Mouse (Mus musculus): ENCODE data around the gene Siah1a. TPM values are rescaled to one million over a fixed set of nuclear protein-coding genes. Genes with fewer than 3 reads are reported as not detected.

Siah1a gene
- 12.1 and 14.6 TPM in 2 replicates for polyA plus RNA-seq (2012; ENCODE audit: insufficient read depth, insufficient read length, missing spikeins)

DNA sequence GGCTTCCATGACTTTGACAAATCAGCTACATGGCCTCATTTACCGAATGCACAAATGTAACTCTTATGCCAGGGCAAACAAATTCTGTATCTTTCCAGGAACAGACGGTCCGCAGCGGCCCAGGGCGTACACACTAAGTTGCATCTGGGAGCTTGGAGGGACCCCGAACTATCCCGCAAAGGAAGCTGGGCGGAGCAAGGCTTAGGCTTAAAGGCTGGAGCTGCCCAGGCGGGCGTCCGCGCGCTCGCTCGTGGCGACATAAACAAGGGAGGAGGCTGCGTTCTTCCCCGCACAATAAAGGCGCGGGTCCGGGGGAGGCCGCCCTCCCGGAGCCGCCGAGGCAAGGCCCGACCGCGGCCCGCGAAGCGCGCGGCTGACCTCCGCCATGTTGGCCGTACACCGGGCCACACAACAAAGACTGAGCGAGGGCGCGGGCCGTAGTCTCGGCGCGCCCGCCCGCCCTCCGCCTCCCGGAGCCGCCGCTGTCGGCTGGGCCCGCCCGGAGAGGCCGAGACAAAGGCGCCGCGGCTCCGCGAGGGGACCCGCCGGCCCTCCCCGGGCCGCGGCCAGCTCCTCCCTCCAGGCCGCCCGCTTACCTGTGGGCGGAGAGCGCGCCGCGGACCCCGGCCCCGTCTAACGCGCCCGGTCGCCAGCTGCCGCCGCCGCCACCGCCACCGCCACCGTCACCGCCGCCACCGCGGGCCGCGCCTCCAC is at the start of gene Siah1a, which contains the start of gene Gm10638:
Gene Siah1a (minus strand): TSS at position 714 of the 714 bp plus-strand sequence.
Gene Gm10638 (plus strand): TSS at position 479 of the 714 bp plus-strand sequence.
- Histone ChIP-seq H3K27ac (replicated peaks; ENCODE audit: low read depth, low read length) (peak within 1 kb of the TSS; percentile 92), H3K4me1 (ENCODE audit: control insufficient read depth, insufficient read depth, insufficient read length, low read length) (peaks cover 14% of the 10 kb centered on the region), H3K4me3 (ENCODE audit: insufficient read depth, low read depth, low read length) (peak within 1 kb of the TSS; percentile 93)

DNA sequence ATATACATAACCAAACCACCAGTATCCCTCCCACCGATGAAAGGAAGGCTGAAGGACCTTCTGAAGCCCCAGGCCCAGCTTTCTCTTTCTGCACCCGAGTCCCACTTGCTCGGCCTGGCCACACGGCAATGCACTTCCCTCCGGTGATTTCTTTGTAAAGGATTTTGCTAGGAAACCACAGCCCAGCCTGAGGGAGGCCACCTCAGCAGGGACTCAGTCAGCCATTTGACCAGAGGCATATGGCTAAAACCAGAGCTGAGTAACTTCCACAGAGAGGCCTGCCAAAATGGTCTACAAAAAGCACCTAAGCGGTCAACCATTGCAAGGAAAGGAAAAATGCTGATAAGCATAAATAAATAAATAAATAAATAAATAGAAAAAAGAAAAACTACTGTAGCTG is 49.0 kb upstream of the Siah1a start:
- no peak overlapping the region for H3K27ac ChIP-seq (replicated peaks; ENCODE audit: low read depth, low read length)
- H3K4me3 ChIP-seq (ENCODE audit: insufficient read depth, low read depth, low read length), result no peak overlapping the region
- H3K4me1 ChIP-seq (ENCODE audit: control insufficient read depth, insufficient read depth, insufficient read length, low read length), result peaks cover 10% of the 10 kb centered on the region; the same call in 1 of the 2 replicates

DNA sequence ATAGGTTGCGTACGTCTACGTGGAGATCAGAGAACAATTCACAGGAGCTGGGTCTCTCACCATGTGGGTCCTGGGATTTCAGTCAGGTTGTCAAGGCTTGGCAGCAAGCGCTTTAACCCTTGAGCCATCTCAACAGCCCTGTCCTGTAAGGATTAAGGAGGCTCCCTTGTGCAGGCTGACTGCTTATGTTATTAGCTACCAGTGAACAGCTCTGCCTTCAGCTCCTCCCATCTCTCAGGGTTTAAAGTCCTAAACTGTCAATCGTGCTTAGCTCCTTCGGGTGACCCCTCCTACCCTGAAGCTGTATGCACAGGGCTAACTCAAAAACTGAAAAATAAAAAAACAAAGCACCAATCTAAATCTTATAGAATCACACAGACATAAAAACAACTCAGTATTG is 45.8 kb upstream of the Siah1a start:
- Histone ChIP-seq H3K4me1 (ENCODE audit: control insufficient read depth, insufficient read depth, insufficient read length, low read length) (peaks cover 17% of the 10 kb centered on the region), H3K27ac (replicated peaks; ENCODE audit: low read depth, low read length) (no peak overlapping the region), H3K4me3 (ENCODE audit: insufficient read depth, low read depth, low read length) (no peak overlapping the region)

DNA sequence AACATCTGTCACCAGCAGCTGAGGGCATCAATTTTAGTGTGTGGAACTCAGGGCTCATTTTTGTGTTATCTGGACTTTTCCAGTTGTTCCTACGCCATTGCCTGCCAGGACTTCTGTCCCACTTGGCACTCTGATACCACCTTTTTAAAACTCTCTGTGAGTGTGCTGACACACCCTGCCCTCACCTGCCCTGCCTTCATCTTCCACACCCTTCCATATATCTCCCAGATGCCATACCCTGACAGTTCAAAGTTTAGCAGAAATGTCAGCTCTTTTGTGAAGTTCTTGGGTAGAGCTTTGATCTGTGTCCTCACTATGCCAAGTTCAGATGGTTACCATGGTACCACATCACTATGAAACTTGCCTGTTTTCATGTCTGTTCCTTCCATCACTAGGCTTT is 43.8 kb upstream of the Siah1a start:
- Histone ChIP-seq H3K4me1 (ENCODE audit: control insufficient read depth, insufficient read depth, insufficient read length, low read length) (peaks cover 21% of the 10 kb centered on the region), H3K27ac (replicated peaks; ENCODE audit: low read depth, low read length) (peak overlapping the region; percentile 98; the same call in 1 of the 2 replicates), H3K4me3 (ENCODE audit: insufficient read depth, low read depth, low read length) (no peak overlapping the region)

- peak overlapping the region; percentile 98 for H3K27ac ChIP-seq (replicated peaks; ENCODE audit: low read depth, low read length)
- peak overlapping the region; percentile 38 for H3K4me3 ChIP-seq (ENCODE audit: insufficient read depth, low read depth, low read length)
- peaks cover 24% of the 10 kb centered on the region for H3K4me1 ChIP-seq (ENCODE audit: control insufficient read depth, insufficient read depth, insufficient read length, low read length)
Measured at GRCm38 (mm10) chr8:86787891-86788420, 42.2 kb upstream of the Siah1a start.

GRCm38 (mm10) chr8:86786498-86786897 is 40.8 kb upstream of the Siah1a start:
- peaks cover 24% of the 10 kb centered on the region for H3K4me1 ChIP-seq (ENCODE audit: control insufficient read depth, insufficient read depth, insufficient read length, low read length)
- H3K27ac ChIP-seq (replicated peaks; ENCODE audit: low read depth, low read length), result peak overlapping the region; percentile 88
- H3K4me3 ChIP-seq (ENCODE audit: insufficient read depth, low read depth, low read length), result no peak overlapping the region

DNA sequence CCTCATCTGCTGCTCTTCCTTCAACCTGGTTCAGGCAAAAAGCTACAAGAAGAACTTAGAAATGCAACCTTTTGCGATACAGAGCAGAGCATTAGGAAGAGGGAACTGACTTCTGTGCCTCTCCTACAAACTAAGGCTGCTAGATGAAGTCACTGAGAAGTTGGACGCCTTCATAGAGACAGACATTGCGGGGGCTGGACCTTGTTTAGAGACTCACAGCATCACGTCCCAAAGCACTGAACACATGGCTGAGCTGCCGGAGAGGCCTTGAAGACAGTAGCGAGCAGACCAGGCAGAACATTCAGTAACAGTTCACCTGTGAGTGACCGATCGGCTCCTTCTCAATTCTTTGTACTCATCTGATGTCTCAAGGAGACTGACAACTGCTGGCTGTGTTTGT is 35.4 kb upstream of the Siah1a start:
- H3K4me3 ChIP-seq (ENCODE audit: insufficient read depth, low read depth, low read length), result no peak overlapping the region
- H3K27ac ChIP-seq (replicated peaks; ENCODE audit: low read depth, low read length), result no peak overlapping the region
- peaks cover 4% of the 10 kb centered on the region; the same call in 1 of the 2 replicates for H3K4me1 ChIP-seq (ENCODE audit: control insufficient read depth, insufficient read depth, insufficient read length, low read length)

DNA sequence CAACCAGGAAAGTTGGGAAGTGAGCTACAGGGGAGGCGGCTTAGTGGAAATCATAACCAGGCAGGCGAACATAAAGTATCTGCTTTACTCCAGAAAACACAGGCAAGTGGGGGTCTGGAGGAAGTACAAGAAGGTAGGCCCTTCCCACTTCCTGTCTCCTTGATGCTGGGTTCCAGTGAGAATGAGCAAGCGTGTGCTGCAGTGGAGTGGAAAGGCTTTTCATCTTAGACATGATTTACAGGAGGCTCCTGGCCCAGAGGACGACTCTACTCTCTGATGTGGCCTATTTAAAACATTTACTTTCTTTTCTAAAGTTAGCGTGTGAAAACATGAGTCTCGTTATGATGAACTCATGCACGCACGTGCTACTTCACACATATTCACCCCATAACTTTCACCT is 33.5 kb upstream of the Siah1a start:
- H3K27ac ChIP-seq (replicated peaks; ENCODE audit: low read depth, low read length), result no peak overlapping the region
- peaks cover 3% of the 10 kb centered on the region; the same call in 1 of the 2 replicates for H3K4me1 ChIP-seq (ENCODE audit: control insufficient read depth, insufficient read depth, insufficient read length, low read length)
- no peak overlapping the region for H3K4me3 ChIP-seq (ENCODE audit: insufficient read depth, low read depth, low read length)

DNA sequence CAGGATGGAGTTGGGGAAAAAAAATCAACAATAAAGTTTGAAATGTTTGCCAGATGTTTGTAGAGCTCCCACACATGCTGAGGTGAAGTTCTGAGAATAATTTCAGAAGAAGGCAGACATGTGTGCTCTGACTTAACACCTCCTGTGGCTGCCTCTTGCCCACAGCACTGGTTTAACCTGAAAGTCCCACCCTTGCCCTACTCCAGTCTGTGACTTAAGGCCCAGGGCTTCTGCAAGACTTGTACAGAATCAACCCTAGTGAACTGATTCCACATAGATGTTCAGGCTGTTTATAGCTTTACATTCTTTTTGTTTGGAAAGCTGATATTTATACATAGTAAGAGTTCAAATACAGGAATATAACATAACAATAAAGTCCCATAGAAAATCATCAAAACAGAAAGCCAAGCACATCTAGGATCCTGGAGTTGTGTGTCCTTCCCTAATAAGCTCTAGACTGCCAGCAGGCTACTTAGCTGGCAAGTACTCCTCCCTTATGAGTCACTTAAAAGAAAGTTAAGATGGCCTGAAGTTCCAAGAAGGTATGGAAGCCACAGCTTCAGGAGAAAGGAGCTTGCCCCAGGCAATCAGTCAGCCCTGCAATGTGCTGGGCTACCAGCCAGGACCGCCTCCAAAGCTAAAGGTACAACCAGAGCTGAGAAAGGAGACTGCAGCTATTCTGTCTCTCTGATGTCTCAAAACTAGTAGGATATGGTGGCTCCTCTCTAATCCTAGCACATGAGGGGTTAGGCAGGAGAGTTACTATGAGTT is 24.4 kb upstream of the Siah1a start:
- H3K27ac ChIP-seq (replicated peaks; ENCODE audit: low read depth, low read length), result peak overlapping the region; percentile 98
- H3K4me1 ChIP-seq (ENCODE audit: control insufficient read depth, insufficient read depth, insufficient read length, low read length), result peaks cover 16% of the 10 kb centered on the region
- no peak overlapping the region for H3K4me3 ChIP-seq (ENCODE audit: insufficient read depth, low read depth, low read length)

- peaks cover 16% of the 10 kb centered on the region for H3K4me1 ChIP-seq (ENCODE audit: control insufficient read depth, insufficient read depth, insufficient read length, low read length)
- no peak overlapping the region for H3K4me3 ChIP-seq (ENCODE audit: insufficient read depth, low read depth, low read length)
- H3K27ac ChIP-seq (replicated peaks; ENCODE audit: low read depth, low read length), result peak overlapping the region; percentile 98
Measured at GRCm38 (mm10) chr8:86768499-86768898, 22.8 kb upstream of the Siah1a start.

DNA sequence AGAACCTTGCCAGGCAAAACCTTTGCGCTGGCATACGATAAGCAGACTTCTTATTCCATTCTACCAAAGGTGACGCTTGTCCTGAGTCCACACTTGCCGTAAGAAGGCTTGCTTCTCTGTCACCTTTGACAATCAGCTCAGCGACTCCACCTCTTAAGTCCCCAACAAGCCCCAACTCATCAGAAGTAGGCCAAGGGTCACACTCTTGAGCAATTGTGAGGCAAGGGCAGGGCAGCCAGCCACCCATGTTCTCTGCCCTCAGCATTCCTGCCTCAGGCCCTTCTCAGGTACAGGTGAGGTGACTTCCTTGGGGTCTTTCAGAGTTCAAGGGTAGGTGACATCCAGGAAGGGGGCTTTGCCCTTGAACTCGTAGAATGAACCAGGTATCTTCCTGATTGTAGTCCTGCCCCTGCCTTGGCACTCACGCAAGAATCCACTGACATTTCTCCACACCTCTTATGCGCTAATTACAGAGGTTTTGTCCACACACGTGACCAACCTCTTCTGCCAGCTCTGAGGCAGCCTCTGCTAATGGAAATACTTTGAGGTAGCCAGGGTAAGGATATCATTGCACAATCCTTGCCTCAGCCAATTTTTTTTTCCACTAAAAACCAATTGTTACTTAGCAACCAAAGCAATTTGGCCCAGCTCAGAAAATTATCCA is 20.9 kb upstream of the Siah1a start:
- Histone ChIP-seq H3K4me1 (ENCODE audit: control insufficient read depth, insufficient read depth, insufficient read length, low read length) (peaks cover 16% of the 10 kb centered on the region), H3K4me3 (ENCODE audit: insufficient read depth, low read depth, low read length) (no peak overlapping the region), H3K27ac (replicated peaks; ENCODE audit: low read depth, low read length) (peak overlapping the region; percentile 99)

GRCm38 (mm10) chr8:86765669-86766068 is 19.9 kb upstream of the Siah1a start:
- Histone ChIP-seq H3K27ac (replicated peaks; ENCODE audit: low read depth, low read length) (peak overlapping the region; percentile 99), H3K4me1 (ENCODE audit: control insufficient read depth, insufficient read depth, insufficient read length, low read length) (peaks cover 16% of the 10 kb centered on the region), H3K4me3 (ENCODE audit: insufficient read depth, low read depth, low read length) (no peak overlapping the region)

- Histone ChIP-seq H3K4me1 (ENCODE audit: control insufficient read depth, insufficient read depth, insufficient read length, low read length) (peaks cover 16% of the 10 kb centered on the region), H3K4me3 (ENCODE audit: insufficient read depth, low read depth, low read length) (no peak overlapping the region), H3K27ac (replicated peaks; ENCODE audit: low read depth, low read length) (peak overlapping the region; percentile 99)
Measured at GRCm38 (mm10) chr8:86765155-86765554, 19.4 kb upstream of the Siah1a start.

DNA sequence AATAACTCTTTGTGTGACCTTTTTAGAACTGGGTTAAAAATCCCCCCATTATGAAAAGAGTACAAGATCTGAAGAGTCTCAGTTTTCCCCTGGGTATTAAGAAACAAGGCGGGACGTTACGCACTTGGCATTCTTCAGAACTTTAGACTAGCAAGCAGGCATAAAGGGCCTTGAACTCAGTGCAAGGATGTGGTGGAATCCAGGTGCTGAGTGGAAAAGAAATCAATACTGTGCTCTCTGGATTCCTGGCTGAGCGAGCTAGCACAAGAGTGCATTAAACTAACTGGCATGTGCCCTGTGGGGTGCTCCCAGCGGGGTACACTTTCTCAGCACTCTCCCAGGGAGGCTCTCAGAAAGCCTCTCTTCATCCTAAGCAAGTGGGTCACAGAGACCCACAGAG is 17.1 kb upstream of the Siah1a start:
- peaks cover 11% of the 10 kb centered on the region; the same call in 1 of the 2 replicates for H3K4me1 ChIP-seq (ENCODE audit: control insufficient read depth, insufficient read depth, insufficient read length, low read length)
- H3K4me3 ChIP-seq (ENCODE audit: insufficient read depth, low read depth, low read length), result no peak overlapping the region
- no peak overlapping the region for H3K27ac ChIP-seq (replicated peaks; ENCODE audit: low read depth, low read length)

DNA sequence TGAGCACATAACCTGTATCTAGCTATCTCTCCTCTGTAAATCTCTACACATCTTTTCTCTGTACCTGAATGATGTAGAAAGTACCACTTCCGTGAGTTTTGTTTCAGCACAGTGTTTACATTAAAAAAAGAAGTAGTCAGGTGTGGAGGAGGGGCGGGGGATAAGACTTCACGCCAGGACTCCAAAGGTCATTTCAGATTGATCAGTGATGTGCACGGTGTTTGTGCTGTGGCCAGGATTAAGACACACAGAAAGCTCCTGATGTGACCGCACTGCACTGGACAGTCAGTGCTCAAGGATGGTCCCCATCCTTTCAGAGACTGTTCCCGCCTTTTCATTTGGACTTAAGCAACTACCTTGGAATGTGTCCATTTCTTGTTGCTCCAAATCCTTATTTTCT is 15.0 kb upstream of the Siah1a start:
- Histone ChIP-seq H3K27ac (replicated peaks; ENCODE audit: low read depth, low read length) (no peak overlapping the region), H3K4me3 (ENCODE audit: insufficient read depth, low read depth, low read length) (no peak overlapping the region), H3K4me1 (ENCODE audit: control insufficient read depth, insufficient read depth, insufficient read length, low read length) (peaks cover 2% of the 10 kb centered on the region; the same call in 1 of the 2 replicates)
